Mouse (Mus musculus) limb, embryonic 13.5 days (tissue): ENCODE data around the gene Gm10234. TPM values are rescaled to one million over a fixed set of nuclear protein-coding genes. Genes with fewer than 3 reads are reported as not detected.

Experiments
- ATAC-seq: fragments of 200-750 bp; cut with Nextera tagmentation; 2 replicates; pipeline ENCODE4 v1.8.0; 2017; ENCODE audit warnings: low read depth, moderate number of reproducible peaks, moderate TSS enrichment; ENCODE audit not compliant: low FRiP score
- H3K27ac ChIP-seq: fragments of 300-500 bp; sonication (generic); 2 replicates; pipeline ENCODE4 v1.5.1; 2015; ENCODE audit warnings: inconsistent platforms, mild to moderate bottlenecking, moderate library complexity
- H3K27me3 ChIP-seq: fragments of 300-500 bp; sonication (generic); 2 replicates; pipeline ENCODE4 v1.6.1; 2015; ENCODE audit warnings: mild to moderate bottlenecking, inconsistent platforms
- H3K36me3 ChIP-seq: fragments of 300-500 bp; sonication (generic); 2 replicates; pipeline ENCODE4 v1.6.1; 2015; ENCODE audit warnings: inconsistent platforms, mild to moderate bottlenecking, moderate library complexity
- H3K4me1 ChIP-seq: fragments of 300-500 bp; sonication (generic); 2 replicates; pipeline ENCODE4 v1.6.1; 2015; ENCODE audit warnings: inconsistent platforms
- H3K4me2 ChIP-seq: fragments of 300-500 bp; sonication (generic); replicated peaks from 2 replicates; pipeline ENCODE4 v1.6.1; 2015; ENCODE audit warnings: inconsistent platforms, mild to moderate bottlenecking, moderate library complexity
- H3K4me3 ChIP-seq: fragments of 300-500 bp; sonication (generic); 2 replicates; pipeline ENCODE4 v1.5.1; 2015; ENCODE audit warnings: moderate library complexity, mild to moderate bottlenecking, inconsistent platforms
- H3K9ac ChIP-seq: fragments of 300-500 bp; sonication (generic); 2 replicates; pipeline ENCODE4 v1.6.1; 2015; ENCODE audit warnings: mild to moderate bottlenecking, inconsistent platforms
- H3K9me3 ChIP-seq: fragments of 300-500 bp; sonication (generic); 2 replicates; pipeline ENCODE4 v1.6.1; 2016; ENCODE audit warnings: inconsistent platforms
- WGBS: fragments of 180-500 bp; shearing (Covaris S2); methylation state at CpG from one replicate; pipeline ENCODE4 v1.1.7; 2015; 5-methylcytosine and 5-hydroxymethylcytosine counted together
- polyA plus RNA-seq: library from polyadenylated mRNA; unstranded; fragments of >200 nt; fragmentation: Nextera tagmentation; extraction: Ambion mirVana; gene quantifications from 2 replicates; pipeline ENCODE4 v1.2.1, GENCODE M21; 2015

Gene Gm10234
- not detected in 2 replicates for polyA plus RNA-seq

GRCm38 (mm10) chr6:95321812-95322211 lies at the start of gene Gm10234:
Gm10234 (plus strand) TSS chr6:95322112.
- Histone ChIP-seq H3K9ac (no peak within 1 kb of the TSS), H3K9me3 (no peaks in the 10 kb centered on the region), H3K4me3 (no peak within 1 kb of the TSS), H3K4me1 (no peaks in the 10 kb centered on the region), H3K27ac (no peak within 1 kb of the TSS), H3K36me3 (no peaks in the 10 kb centered on the region), H3K27me3 (no peaks in the 10 kb centered on the region), H3K4me2 (no peak within 1 kb of the TSS)
- no peak for ATAC-seq

DNA sequence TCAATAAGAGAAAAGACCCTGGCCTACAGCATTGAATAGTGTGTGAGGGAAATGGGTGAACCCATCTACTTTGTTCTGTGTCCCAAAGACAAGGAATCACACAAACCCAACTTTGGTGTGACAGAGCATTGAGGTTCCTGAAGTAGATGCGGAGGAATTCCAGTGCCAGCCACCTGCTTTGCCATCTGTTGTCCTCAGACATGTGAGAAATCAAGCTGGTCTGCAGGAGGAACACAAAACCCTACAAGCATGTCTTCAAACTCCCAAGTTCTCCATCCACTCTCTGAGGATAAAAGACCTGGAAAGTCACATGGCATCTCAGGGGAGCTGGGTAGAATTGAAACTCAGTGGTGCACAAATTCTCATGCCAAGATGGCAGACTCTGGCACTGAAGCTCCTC lies 44.3 kb upstream of the Gm10234 start:
- Histone ChIP-seq H3K36me3 (no peaks in the 10 kb centered on the region), H3K27ac (no peak overlapping the region), H3K9me3 (no peaks in the 10 kb centered on the region), H3K4me3 (no peak overlapping the region), H3K4me2 (no peak overlapping the region), H3K27me3 (no peaks in the 10 kb centered on the region), H3K4me1 (no peaks in the 10 kb centered on the region), H3K9ac (no peak overlapping the region)
- 87% methylated on average over 1 of the region's 1 CpGs for WGBS
- no peak for ATAC-seq

GRCm38 (mm10) chr6:95296025-95296424 lies 25.9 kb upstream of the Gm10234 start:
- Histone ChIP-seq H3K4me3 (no peak overlapping the region), H3K9ac (no peak overlapping the region), H3K4me1 (no peaks in the 10 kb centered on the region), H3K9me3 (no peaks in the 10 kb centered on the region), H3K27ac (no peak overlapping the region), H3K27me3 (no peaks in the 10 kb centered on the region), H3K4me2 (no peak overlapping the region), H3K36me3 (no peaks in the 10 kb centered on the region)
- no peak for ATAC-seq
- WGBS = 60% methylated on average over 4 of the region's 4 CpGs

- H3K9ac ChIP-seq = no peak overlapping the region
- no peaks in the 10 kb centered on the region for H3K36me3 ChIP-seq
- ATAC-seq = no peak
- H3K4me2 ChIP-seq = no peak overlapping the region
- H3K9me3 ChIP-seq = no peaks in the 10 kb centered on the region
- no peak overlapping the region for H3K4me3 ChIP-seq
- H3K27me3 ChIP-seq = no peaks in the 10 kb centered on the region
- H3K27ac ChIP-seq = no peak overlapping the region
- H3K4me1 ChIP-seq = no peaks in the 10 kb centered on the region
- 77% methylated on average over 3 of the region's 3 CpGs for WGBS
Observed at GRCm38 (mm10) chr6:95298387-95298786, 23.5 kb upstream of the Gm10234 start.

GRCm38 (mm10) chr6:95300658-95301057 lies 21.3 kb upstream of the Gm10234 start:
- Histone ChIP-seq H3K27me3 (no peaks in the 10 kb centered on the region), H3K36me3 (no peaks in the 10 kb centered on the region), H3K27ac (no peak overlapping the region), H3K4me2 (no peak overlapping the region), H3K4me1 (no peaks in the 10 kb centered on the region), H3K9ac (no peak overlapping the region), H3K4me3 (no peak overlapping the region), H3K9me3 (no peaks in the 10 kb centered on the region)
- WGBS = 77% methylated on average over 2 of the region's 2 CpGs
- no peak for ATAC-seq

- Histone ChIP-seq H3K4me1 (peaks cover 11% of the 10 kb centered on the region), H3K9me3 (no peaks in the 10 kb centered on the region), H3K4me2 (no peak overlapping the region), H3K4me3 (no peak overlapping the region), H3K27ac (no peak overlapping the region), H3K9ac (no peak overlapping the region), H3K27me3 (no peaks in the 10 kb centered on the region), H3K36me3 (no peaks in the 10 kb centered on the region)
- WGBS = 41% methylated on average over 5 of the region's 5 CpGs
- ATAC-seq = no peak
Observed at GRCm38 (mm10) chr6:95331191-95331590, 9.3 kb downstream of the Gm10234 start.

DNA sequence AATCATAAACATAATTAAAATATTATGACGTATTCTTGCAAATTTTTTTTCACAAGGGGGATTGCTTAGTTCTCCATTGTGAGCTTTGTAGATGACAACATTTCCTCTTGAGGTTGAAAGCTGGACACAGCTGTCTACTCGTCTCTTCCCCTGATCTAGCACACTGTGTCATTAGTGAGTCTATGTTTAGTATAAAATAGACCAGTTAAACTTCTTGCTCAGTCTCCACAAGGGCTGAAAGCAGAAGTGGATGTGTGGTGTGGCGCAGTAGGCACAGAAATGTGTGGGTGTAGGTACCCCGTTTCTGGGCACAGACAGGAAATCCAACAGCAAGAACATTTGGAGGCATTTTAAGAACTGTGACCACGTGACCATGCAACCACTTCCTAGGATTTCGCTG lies 12.9 kb downstream of the Gm10234 start:
- Histone ChIP-seq H3K9ac (no peak overlapping the region), H3K4me3 (no peak overlapping the region), H3K9me3 (no peaks in the 10 kb centered on the region), H3K27me3 (no peaks in the 10 kb centered on the region), H3K36me3 (no peaks in the 10 kb centered on the region), H3K4me1 (peaks cover 11% of the 10 kb centered on the region), H3K27ac (no peak overlapping the region), H3K4me2 (no peak overlapping the region)
- no peak for ATAC-seq
- WGBS = 85% methylated on average over 6 of the region's 6 CpGs

GRCm38 (mm10) chr6:95349378-95349777 lies 27.5 kb downstream of the Gm10234 start:
- H3K36me3 ChIP-seq = no peaks in the 10 kb centered on the region
- no peak for ATAC-seq
- H3K9ac ChIP-seq = no peak overlapping the region
- H3K27me3 ChIP-seq = no peaks in the 10 kb centered on the region
- H3K27ac ChIP-seq = no peak overlapping the region
- H3K4me2 ChIP-seq = no peak overlapping the region
- H3K4me3 ChIP-seq = no peak overlapping the region
- H3K9me3 ChIP-seq = no peaks in the 10 kb centered on the region
- H3K4me1 ChIP-seq = no peaks in the 10 kb centered on the region

DNA sequence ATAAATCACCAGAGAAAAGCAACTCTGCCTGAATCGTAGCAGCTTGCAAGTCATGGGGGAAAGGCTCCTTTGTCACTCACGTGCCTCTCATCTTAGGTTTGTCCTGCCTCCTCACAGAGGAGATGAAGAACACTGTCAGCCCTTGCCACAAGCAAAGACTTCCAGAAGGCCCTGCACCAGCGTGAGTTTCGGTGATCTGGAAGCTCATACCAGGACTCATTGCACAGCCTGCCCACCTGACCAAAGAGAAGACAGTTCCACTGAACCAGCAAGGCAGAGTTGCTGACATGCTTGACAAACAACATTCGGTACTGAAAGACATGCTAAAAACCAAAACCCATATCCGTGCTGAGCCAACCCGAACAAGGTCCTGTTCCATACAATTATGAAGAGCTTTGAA lies 31.1 kb downstream of the Gm10234 start:
- H3K4me2 ChIP-seq = no peak overlapping the region
- no peak overlapping the region for H3K4me3 ChIP-seq
- 83% methylated on average over 7 of the region's 7 CpGs for WGBS
- no peak for ATAC-seq
- no peaks in the 10 kb centered on the region for H3K9me3 ChIP-seq
- H3K9ac ChIP-seq = no peak overlapping the region
- H3K27ac ChIP-seq = no peak overlapping the region
- no peaks in the 10 kb centered on the region for H3K36me3 ChIP-seq
- no peaks in the 10 kb centered on the region for H3K27me3 ChIP-seq
- peaks cover 6% of the 10 kb centered on the region; the same call in 1 of the 2 replicates for H3K4me1 ChIP-seq

DNA sequence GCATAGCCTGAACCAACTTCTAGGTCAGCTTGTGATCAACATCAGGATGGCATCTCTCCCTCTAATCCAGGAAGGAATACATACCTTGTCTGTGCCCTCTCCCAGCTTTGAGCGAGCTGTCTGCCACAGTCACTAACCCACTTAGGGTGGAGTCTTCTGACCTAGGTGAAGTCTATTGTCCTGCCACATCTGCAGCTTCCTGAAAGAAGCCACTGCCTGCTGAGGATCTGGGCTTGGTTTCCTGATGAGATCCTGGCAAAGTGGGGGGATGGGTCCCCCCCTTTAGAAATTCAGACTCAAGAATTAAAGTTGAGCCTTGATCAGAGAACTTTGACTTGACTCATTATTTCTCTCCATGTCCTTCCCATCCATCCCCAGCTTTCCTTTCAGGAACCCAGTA lies 32.0 kb downstream of the Gm10234 start:
- H3K27me3 ChIP-seq = no peaks in the 10 kb centered on the region
- 93% methylated on average over 1 of the region's 1 CpGs for WGBS
- no peaks in the 10 kb centered on the region for H3K9me3 ChIP-seq
- H3K27ac ChIP-seq = no peak overlapping the region
- H3K4me2 ChIP-seq = no peak overlapping the region
- H3K36me3 ChIP-seq = no peaks in the 10 kb centered on the region
- H3K9ac ChIP-seq = no peak overlapping the region
- no peak for ATAC-seq
- peaks cover 6% of the 10 kb centered on the region; the same call in 1 of the 2 replicates for H3K4me1 ChIP-seq
- H3K4me3 ChIP-seq = no peak overlapping the region

DNA sequence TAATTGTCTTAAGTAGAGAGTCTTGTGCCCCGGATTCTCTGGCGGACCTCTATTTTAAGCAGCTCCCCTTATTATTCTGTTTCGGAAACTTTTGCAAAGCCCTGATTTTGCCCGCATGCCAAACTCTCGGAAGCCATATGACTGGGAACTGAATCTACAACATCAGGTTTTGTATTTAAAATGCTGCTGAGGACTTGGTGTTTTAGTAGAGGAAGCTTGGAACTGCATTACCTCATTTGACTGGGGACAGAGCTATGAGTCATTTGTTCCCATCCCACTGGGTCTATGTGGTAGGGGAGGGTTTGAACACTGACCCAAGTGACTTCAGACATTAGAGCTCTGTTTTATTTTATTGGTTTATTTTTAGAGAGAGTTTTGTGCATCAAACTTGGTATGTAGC lies 38.2 kb downstream of the Gm10234 start:
- Histone ChIP-seq H3K9ac (no peak overlapping the region), H3K36me3 (no peaks in the 10 kb centered on the region), H3K4me3 (no peak overlapping the region), H3K4me1 (peaks cover 6% of the 10 kb centered on the region; the same call in 1 of the 2 replicates), H3K9me3 (no peaks in the 10 kb centered on the region), H3K4me2 (no peak overlapping the region), H3K27me3 (no peaks in the 10 kb centered on the region), H3K27ac (no peak overlapping the region; the same call in 1 of the 2 replicates)
- WGBS = 74% methylated on average over 5 of the region's 5 CpGs
- peak; percentile 57; the same call in 1 of the 2 replicates for ATAC-seq

DNA sequence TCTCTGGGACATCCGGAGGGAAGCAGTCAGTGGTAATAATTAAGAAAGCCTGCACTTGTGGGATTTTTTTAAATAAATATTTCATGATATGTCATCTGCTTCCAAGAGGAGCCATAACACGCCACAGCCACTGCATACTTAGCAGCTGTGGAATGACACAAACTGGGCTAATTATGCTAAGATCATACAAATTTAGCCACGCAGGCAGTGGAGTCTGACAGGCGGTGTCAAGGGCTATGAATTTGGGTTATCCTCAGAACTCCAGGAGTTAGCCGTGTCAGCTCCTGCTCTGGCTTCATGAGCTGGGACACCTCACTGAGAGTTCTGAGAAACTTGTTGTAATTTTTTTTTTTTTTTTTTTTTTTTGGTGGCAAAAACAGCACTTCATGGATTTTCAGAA lies 40.8 kb downstream of the Gm10234 start:
- no peak for ATAC-seq
- Histone ChIP-seq H3K36me3 (no peaks in the 10 kb centered on the region), H3K4me3 (no peak overlapping the region), H3K4me1 (no peaks in the 10 kb centered on the region), H3K27me3 (no peaks in the 10 kb centered on the region), H3K9me3 (no peaks in the 10 kb centered on the region), H3K4me2 (no peak overlapping the region), H3K27ac (no peak overlapping the region), H3K9ac (no peak overlapping the region)
- WGBS = 72% methylated on average over 5 of the region's 5 CpGs

DNA sequence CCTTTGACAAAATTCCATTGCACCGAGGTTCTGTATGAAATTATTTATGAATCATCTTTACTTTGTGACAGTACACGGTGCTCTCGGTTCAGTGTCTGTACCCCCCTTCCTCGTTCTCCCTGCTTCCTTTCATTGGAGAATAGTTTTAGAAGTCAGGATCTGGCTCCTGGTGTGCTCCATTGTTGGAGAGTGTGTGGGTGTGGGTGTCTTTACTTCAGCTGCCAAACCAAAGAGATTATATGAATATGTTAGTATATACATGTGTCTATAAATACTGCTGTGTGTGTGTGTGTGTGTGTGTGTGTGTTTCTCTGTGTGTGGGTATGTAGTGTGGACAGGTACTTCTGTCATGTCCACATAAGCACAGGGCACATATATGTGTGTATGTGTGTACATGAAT lies 49.9 kb downstream of the Gm10234 start:
- no peaks in the 10 kb centered on the region for H3K9me3 ChIP-seq
- no peak overlapping the region for H3K4me2 ChIP-seq
- ATAC-seq = no peak
- H3K27ac ChIP-seq = no peak overlapping the region
- WGBS = 83% methylated on average over 4 of the region's 4 CpGs
- H3K27me3 ChIP-seq = no peaks in the 10 kb centered on the region
- no peaks in the 10 kb centered on the region for H3K4me1 ChIP-seq
- H3K36me3 ChIP-seq = no peaks in the 10 kb centered on the region
- no peak overlapping the region for H3K9ac ChIP-seq
- no peak overlapping the region for H3K4me3 ChIP-seq
